Mouse (Mus musculus): ENCODE measurements around the gene Snrk. TPM values are rescaled to one million over a fixed set of nuclear protein-coding genes. Genes with fewer than 3 reads are reported as not detected.

Snrk gene
- total RNA-seq, 2 experiments from 2014 or later: 116 to 117 TPM

GRCm38 (mm10) chr9:122173405-122174233 is 56.6 kb downstream of the Snrk start:
- no peak for DNase-seq (ENCODE audit: low spot score in 2 of 2)
- intact Hi-C loops (cut with DNase I): no loop called here

- intact Hi-C loops (cut with DNase I): no loop called here
- DNase-seq (ENCODE audit: low spot score in 2 of 2): no peak
Measured at GRCm38 (mm10) chr9:122174723-122175122, 57.7 kb downstream of the Snrk start.

GRCm38 (mm10) chr9:122177256-122178220 is 60.5 kb downstream of the Snrk start:
- intact Hi-C loops (cut with DNase I): no loop called here
- DNase-seq (ENCODE audit: low spot score in 2 of 2): no peak

GRCm38 (mm10) chr9:122178427-122178826 is 61.4 kb downstream of the Snrk start:
- DNase-seq (ENCODE audit: low spot score in 2 of 2): no peak
- intact Hi-C loops (cut with DNase I): no loop called here

- intact Hi-C loops (cut with DNase I): no loop called here
- no peak for DNase-seq (ENCODE audit: low spot score in 2 of 2)
Measured at GRCm38 (mm10) chr9:122180105-122180504, 63.0 kb downstream of the Snrk start.

- no peak for DNase-seq (ENCODE audit: low spot score in 2 of 2)
- intact Hi-C loops (cut with DNase I): no loop called here
Measured at GRCm38 (mm10) chr9:122183074-122183473, 66.0 kb downstream of the Snrk start.

GRCm38 (mm10) chr9:122184329-122184728 is 67.3 kb downstream of the Snrk start:
- intact Hi-C loops (cut with DNase I): loop anchor here (2.0 kb wide), 1 partner anchor 64 kb away; no protein-coding TSS in a partner anchor
- no peak for DNase-seq (ENCODE audit: low spot score in 2 of 2)

GRCm38 (mm10) chr9:122185061-122185460 is 68.0 kb downstream of the Snrk start:
- intact Hi-C loops (cut with DNase I): loop anchor here (1.0 to 2.0 kb wide), 2 partner anchors 64 to 167 kb away; no protein-coding TSS in a partner anchor
- DNase-seq (ENCODE audit: low spot score in 2 of 2): peak; percentile 69 to 77

- DNase-seq (ENCODE audit: low spot score in 2 of 2): peak in 1 of 2 experiments; percentile 71
- intact Hi-C loops (cut with DNase I): loop anchor here (1.0 to 2.0 kb wide), 2 partner anchors 65 to 168 kb away; no protein-coding TSS in a partner anchor
Measured at GRCm38 (mm10) chr9:122185953-122186352, 68.9 kb downstream of the Snrk start.

- intact Hi-C loops (cut with DNase I): no loop called here
- no peak for DNase-seq (ENCODE audit: low spot score in 2 of 2)
Measured at GRCm38 (mm10) chr9:122186643-122187226, 69.7 kb downstream of the Snrk start.

GRCm38 (mm10) chr9:122187451-122187921 is 70.4 kb downstream of the Snrk start:
- intact Hi-C loops (cut with DNase I): no loop called here
- no peak for DNase-seq (ENCODE audit: low spot score in 2 of 2)

GRCm38 (mm10) chr9:122188724-122189123 is 71.7 kb downstream of the Snrk start:
- intact Hi-C loops (cut with DNase I): no loop called here
- DNase-seq (ENCODE audit: low spot score in 2 of 2): no peak

- DNase-seq (ENCODE audit: low spot score in 2 of 2): no peak
- intact Hi-C loops (cut with DNase I): no loop called here
Measured at GRCm38 (mm10) chr9:122193361-122193760, 76.3 kb downstream of the Snrk start.

GRCm38 (mm10) chr9:122193823-122194222 is 76.8 kb downstream of the Snrk start:
- intact Hi-C loops (cut with DNase I): no loop called here
- DNase-seq (ENCODE audit: low spot score in 2 of 2): no peak

GRCm38 (mm10) chr9:122195042-122195682 is 78.1 kb downstream of the Snrk start:
- intact Hi-C loops (cut with DNase I): no loop called here
- DNase-seq (ENCODE audit: low spot score in 2 of 2): no peak

- intact Hi-C loops (cut with DNase I): no loop called here
- no peak for DNase-seq (ENCODE audit: low spot score in 2 of 2)
Measured at GRCm38 (mm10) chr9:122197021-122197420, 80.0 kb downstream of the Snrk start.

- intact Hi-C loops (cut with DNase I): no loop called here
- DNase-seq (ENCODE audit: low spot score in 2 of 2): no peak
Measured at GRCm38 (mm10) chr9:122198621-122199020, 81.6 kb downstream of the Snrk start.

- peak; percentile 25 for DNase-seq (ENCODE audit: low spot score in 2 of 2)
Measured at GRCm38 (mm10) chr9:122199253-122199652, 82.2 kb downstream of the Snrk start.

GRCm38 (mm10) chr9:122204508-122204907 is 87.4 kb downstream of the Snrk start:
- intact Hi-C loops (cut with DNase I): no loop called here

More at GRCm38 (mm10) chr9:122199253-122199652, 82.2 kb downstream of the Snrk start:
- intact Hi-C loops (cut with DNase I): no loop called here

More at GRCm38 (mm10) chr9:122204508-122204907, 87.4 kb downstream of the Snrk start:
- DNase-seq (ENCODE audit: low spot score in 2 of 2): no peak

All from left cerebral cortex, postnatal 25 days (tissue).